Mouse (Mus musculus) bone marrow, adult 2 months (tissue): ENCODE results near the gene Dnajc16.

Experiments used
- CTCF ChIP-seq: fragments of 200-500 bp; IDR thresholded peaks from 2 replicates; pipeline ENCODE4 v1.5.1; 2011; ENCODE audit warnings: low read length, control low read depth; ENCODE audit not compliant: control insufficient read depth, insufficient read depth
- POLR2A ChIP-seq: fragments of 200-500 bp; IDR thresholded peaks from 2 replicates; pipeline ENCODE4 v1.6.1; 2011; ENCODE audit warnings: low read depth, mild to moderate bottlenecking, control low read depth, low read length, borderline replicate concordance; ENCODE audit not compliant: control insufficient read depth

- TF ChIP-seq POLR2A (no peak), CTCF (no peak)
These were observed 2.0 kb upstream of the Dnajc16 start for GRCm38 (mm10) chr4:141792554-141793281.
